Comparison of ENCODE assay signal across 8 mouse cellular contexts in the genomic region with DNA sequence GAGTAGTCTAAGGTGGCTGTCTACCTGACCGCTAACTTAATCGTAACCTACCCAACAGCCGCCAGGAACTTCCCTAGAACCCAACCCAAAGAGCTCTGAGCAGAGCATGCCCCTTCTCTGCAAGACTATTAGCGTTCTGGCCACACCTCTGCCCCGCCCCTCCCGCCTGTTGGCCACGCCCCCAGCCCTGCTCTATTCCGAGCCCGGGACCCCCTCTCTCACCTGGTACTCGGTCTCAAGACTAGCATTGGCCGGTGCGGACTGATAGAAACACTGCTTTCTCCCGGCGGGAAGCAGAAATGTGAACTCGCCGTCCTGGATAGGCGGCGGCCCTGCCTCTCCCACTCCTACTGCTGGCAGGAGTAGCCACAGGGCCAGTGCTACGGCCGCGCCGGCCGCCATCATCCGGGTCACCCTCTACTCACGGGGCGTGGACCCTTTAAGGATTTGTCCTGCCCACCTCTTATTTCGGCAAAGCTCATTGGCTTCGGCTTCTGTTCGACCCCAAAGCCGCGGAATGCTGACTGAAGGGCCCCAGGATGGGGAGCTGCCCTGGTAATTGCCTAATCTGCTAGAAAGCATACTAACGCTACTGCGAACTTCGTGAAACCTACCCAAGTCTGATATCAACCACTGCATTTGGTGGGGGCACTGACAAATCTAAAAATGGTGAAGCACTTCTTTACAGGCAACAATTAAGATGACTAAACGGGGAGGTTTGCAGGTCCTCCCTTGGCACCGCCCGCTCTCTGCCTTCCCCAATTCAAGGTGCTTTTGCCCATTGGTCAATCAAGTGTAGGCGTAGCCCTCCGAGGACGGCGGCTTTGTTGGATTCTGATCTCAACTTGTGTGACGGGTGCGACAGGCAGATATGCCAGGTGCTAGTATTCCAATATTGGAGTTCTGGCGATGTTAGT. TPM values are rescaled to one million over a fixed set of nuclear protein-coding genes. Genes with fewer than 3 reads are reported as not detected.
DNase-seq lines count a peak whose midpoint lies in the region; ATAC-seq lines count a peak whose summit lies in the region.

Gene Tmed1 (minus strand): TSS at position 481 of the 917 bp plus-strand sequence.

- H3K9me3 ChIP-seq in hindbrain, embryonic 15.5 days: no peaks in the 10 kb centered on the region

- H3K4me1 ChIP-seq in hindbrain, embryonic 15.5 days (replicated peaks): peaks cover 18% of the 10 kb centered on the region

- peak; percentile 97 for ATAC-seq in hindbrain, embryonic 15.5 days (ENCODE audit: low FRiP score, low read depth)

- peak within 1 kb of the TSS; percentile 94 for H3K27ac ChIP-seq in hindbrain, embryonic 15.5 days (replicated peaks)

- peak within 1 kb of the TSS; percentile 71 for H3K9ac ChIP-seq in hindbrain, embryonic 15.5 days

- peak within 1 kb of the TSS; percentile 63 for H3K4me2 ChIP-seq in hindbrain, embryonic 15.5 days

- no peaks in the 10 kb centered on the region for H3K27me3 ChIP-seq in hindbrain, embryonic 15.5 days

- peak within 1 kb of the TSS; percentile 61 for H3K4me3 ChIP-seq in hindbrain, embryonic 15.5 days

- DNase-seq in T-cell, adult 2 months (ENCODE audit: low spot score): peak; percentile 79
- DNase-seq in cerebellum, postnatal 36 days: peak; percentile 94
- peak; percentile 96 to 97 for DNase-seq in frontal cortex, postnatal 36 days (ENCODE audit: low spot score in 2 of 2)
- peak; percentile 93 for DNase-seq in left cerebral cortex, adult 11 months (ENCODE audit: low spot score)
- DNase-seq in lung, postnatal 4 days: peak; percentile 95 to 96
- DNase-seq in retina, postnatal 7 days (ENCODE audit: low read depth, low spot score): peak; percentile 90
- DNase-seq in urinary bladder, adult 2 months (ENCODE audit: low spot score): peak; percentile 89

- peaks cover 31% of the 10 kb centered on the region for H3K36me3 ChIP-seq in hindbrain, embryonic 15.5 days

- under 1% methylated on average over 44 of the region's 44 CpGs for WGBS in hindbrain, embryonic 15.5 days

RNA-seq across cellular contexts. Expression of gene Tmed1, which starts in this region (rescaled TPM):
- polyA plus RNA-seq in hindbrain, embryonic 15.5 days (2015; fragmentation: Nextera tagmentation; extraction: Ambion mirVana): 58.7 and 62.9 TPM in 2 replicates
- 32.2 and 36.4 TPM in 2 replicates for polyA plus RNA-seq in urinary bladder, adult 2 months (2012; rRNA removed)

Comparison
In these comparisons a context has a peak if more than half of its experiments do, and no peak if none do; other contexts are left out.
1. Peak in every context shown above with its lines: DNase-seq, ATAC-seq, H3K4me3 ChIP-seq and H3K27ac ChIP-seq.